Mouse (Mus musculus): ENCODE results near the gene Helz.

The Helz gene

GRCm38 (mm10) chr11:107674601-107675000 lies 126.9 kb downstream of the Helz start:
- DNase-seq (ENCODE audit: low spot score): no peak

GRCm38 (mm10) chr11:107675246-107675645 lies 127.5 kb downstream of the Helz start:
- DNase-seq (ENCODE audit: low spot score): no peak

GRCm38 (mm10) chr11:107676207-107676940 lies 128.6 kb downstream of the Helz start:
- DNase-seq (ENCODE audit: low spot score): no peak

DNA sequence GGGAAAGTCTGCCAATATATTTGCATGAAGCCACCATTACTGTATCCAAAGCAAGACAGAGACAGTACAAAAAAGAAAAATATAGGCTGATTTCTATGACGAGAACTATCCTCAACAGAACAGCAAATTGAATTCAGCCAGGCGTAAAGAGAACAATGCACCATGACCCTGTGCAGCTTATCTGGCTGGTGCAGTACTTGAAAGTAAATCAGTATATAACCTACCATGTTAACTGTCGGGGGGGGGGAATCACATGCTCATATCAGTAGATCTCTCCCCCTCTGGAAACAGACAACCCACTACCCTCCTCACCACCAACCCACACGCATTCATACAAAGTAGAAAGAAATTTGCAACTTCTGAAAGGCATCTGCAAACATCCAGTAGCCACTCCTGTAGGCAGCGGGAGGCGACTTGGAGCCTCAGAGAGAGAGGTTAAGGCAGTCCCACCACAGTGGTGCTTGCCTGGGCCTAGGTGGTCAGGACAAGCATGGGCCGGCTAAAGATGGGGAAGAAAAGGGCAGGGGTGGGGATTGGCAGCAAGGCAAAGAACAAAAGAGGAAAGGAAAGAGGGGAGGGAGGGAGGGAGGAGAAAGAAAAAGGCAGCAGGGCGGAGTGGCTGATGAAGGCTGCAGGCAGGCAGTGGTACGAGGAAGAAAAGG lies 135.1 kb downstream of the Helz start:
- DNase-seq (ENCODE audit: low spot score): no peak

DNA sequence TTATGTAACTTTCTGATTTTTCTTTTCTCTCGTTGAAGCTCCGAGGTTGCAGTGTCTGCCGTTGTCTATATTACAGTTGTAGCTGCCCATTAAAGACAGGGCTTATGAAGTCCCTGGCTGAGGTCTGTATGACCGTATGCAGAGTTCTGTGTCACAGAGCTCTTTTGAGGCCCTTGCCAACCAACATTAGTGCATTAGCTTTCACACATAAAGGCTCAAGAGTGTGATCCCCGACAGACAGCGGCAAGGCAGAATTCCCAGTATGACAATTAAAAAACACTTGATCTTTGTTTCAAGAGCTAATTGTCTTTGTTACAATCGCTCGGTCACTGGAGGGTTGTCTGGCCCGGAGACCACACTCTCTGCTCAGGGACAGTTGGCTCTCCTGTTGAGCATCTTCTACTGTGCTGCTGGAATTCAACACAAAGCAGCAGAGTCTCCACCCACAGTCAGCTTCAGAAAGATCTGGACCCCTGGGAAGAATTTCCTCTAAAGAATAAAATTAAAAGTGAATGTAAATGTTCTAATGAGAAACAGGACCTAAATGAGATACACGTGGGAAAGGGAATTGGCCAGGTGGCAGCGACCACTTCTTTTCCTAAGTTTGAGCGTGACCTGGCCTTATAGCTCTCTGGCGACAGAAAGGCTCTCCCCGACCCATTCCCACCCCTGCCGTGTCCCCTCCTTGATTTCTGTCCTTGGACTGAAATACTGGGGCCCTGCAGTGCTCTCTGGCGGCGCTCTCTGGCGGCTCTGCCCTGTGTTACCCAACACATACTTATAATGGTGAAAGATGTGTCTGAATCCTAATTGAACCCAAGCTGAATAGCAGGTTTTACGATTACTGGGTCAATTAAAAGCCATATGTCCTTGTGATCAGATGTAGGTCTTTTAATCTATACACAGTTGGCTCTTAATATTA lies 136.1 kb downstream of the Helz start:
- no peak for DNase-seq (ENCODE audit: low spot score)

DNA sequence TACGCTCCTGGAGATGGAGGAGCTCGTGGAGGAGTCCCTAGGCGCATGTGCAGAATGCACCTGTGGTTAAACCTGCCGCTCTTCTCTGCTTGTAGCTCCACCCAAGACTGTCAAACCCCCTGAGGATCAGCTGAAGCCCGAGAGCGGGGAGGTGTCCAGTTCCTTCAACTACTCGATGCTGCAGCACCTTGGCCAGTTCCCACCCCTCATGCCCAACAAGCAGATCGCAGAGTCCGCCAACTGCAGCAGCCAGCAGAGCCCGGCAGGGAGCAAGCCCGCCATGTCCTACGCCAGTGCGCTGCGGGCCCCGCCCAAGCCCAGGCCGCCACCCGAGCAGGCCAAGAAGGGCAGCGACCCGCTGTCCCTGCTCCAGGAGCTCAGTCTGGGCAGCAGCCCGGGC lies 138.6 kb downstream of the Helz start:
- DNase-seq (ENCODE audit: low spot score): no peak

DNA sequence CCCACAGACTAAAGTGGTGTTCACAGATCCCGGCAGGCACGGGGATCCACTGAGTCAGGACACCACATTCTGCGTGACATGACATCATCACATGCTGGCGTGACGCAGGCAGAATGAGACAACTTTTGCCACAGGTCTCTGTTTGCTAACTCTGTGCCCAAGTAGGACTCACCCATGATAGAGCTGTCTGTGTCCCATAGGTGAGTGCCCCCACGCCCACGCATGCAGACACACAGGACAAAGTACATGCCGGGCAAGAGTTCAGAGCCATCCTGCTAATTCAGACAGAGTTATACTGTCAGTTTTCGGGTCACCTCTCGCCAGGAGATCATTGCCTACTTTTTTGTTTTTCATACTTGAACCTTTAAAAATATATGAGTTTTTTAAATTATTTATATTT lies 140.8 kb downstream of the Helz start:
- DNase-seq (ENCODE audit: low spot score): no peak

- no peak for DNase-seq (ENCODE audit: low spot score)
Measured at GRCm38 (mm10) chr11:107691569-107691968, 143.8 kb downstream of the Helz start.

- DNase-seq (ENCODE audit: low spot score): no peak
Measured at GRCm38 (mm10) chr11:107693338-107693737, 145.6 kb downstream of the Helz start.

GRCm38 (mm10) chr11:107699967-107700366 lies 152.2 kb downstream of the Helz start:
- no peak for DNase-seq (ENCODE audit: low spot score)

DNA sequence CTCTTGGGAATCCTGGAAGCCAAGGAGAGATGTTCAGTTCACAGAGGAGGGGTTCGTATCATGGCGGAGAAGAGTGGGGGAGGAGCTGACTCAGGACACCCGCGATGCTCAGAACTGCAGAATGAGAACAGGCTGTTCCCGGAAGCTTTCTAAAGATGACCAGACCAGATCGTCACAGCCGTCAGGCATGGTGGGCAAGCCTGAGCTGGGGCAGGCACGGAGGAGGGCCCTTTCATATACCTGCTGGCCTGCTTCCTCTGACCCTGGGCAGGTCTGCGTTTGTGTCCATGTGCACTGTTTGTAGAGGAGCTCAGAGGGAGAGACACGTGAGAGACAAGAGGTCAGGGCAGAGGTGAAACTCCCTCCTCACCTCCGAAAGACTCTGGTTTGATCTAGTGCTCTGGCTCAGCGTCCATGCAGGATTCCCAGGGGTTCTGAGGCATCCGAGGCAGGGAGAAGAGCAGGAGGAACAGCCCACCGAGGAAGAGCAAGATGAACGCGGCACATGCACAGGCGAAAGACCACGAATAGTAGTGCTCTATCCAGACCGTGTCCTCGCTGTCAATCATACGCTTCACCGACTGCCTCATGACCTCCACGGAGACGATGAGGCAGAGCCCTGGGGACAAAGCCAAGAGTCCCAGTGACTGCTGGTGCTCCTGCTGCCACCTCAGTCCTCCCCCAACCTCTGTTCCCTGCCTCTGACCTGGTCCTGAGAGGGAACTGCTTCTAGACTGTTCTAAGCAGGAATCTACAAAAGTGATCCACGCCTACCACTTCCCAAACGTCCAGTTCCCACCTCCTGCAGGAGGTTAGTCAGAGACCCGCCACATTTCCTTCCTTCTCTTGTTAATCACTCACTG lies 155.8 kb downstream of the Helz start:
- DNase-seq (ENCODE audit: low spot score): no peak

- no peak for DNase-seq (ENCODE audit: low spot score)
Measured at GRCm38 (mm10) chr11:107705060-107705459, 157.3 kb downstream of the Helz start.

DNA sequence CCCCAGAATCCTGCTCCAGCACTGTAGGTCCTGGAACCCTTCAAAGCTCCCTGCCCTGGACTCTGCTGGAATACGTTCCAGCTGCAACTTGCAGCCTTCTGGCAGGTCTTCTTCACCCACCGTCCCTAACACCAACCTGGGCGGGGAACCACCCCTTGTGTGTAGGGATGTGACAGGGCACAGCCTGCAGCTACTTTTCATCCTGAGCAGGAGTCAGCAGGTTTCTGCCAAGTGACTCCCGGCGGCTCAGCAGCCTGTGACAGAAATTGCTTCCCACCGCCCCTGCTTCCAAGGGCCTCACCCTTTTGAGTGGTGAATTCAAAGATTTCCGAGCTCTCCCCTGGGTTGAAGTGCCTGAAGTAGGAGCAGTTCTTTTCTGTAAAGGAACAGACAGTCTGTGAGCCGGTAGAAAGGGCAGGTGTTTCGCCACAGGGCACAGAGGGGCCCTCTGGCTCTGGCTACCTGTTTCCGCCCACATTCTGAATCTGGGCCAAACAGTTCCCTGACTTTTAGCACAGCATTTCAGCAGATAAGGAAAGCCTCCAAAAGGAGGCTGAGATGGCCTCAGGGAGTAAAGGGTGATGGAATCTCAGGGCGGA lies 157.8 kb downstream of the Helz start:
- no peak for DNase-seq (ENCODE audit: low spot score)

- DNase-seq (ENCODE audit: low spot score): no peak
Measured at GRCm38 (mm10) chr11:107707897-107708610, 160.3 kb downstream of the Helz start.

- DNase-seq (ENCODE audit: low spot score): no peak
Measured at GRCm38 (mm10) chr11:107710379-107710778, 162.6 kb downstream of the Helz start.

DNA sequence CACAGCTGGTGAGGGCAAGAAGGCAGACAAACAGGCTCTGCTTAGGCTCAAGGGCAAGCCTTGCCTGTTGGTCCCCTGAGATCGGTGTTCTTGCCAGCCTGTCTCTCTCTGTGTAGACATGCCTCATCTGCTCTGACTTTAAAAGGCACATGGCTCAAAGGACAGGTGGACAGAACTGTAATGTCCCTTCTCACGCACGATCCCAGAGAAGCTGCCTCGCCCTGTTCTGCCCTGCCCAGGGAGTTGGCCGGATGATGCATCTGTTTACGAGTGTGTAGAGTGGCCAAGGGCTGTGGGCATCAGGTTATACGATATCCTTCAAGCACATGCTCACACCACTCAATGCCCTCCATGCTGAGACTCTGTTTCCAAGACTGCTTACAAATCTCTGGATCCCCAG lies 166.6 kb downstream of the Helz start:
- DNase-seq (ENCODE audit: low spot score): no peak

DNA sequence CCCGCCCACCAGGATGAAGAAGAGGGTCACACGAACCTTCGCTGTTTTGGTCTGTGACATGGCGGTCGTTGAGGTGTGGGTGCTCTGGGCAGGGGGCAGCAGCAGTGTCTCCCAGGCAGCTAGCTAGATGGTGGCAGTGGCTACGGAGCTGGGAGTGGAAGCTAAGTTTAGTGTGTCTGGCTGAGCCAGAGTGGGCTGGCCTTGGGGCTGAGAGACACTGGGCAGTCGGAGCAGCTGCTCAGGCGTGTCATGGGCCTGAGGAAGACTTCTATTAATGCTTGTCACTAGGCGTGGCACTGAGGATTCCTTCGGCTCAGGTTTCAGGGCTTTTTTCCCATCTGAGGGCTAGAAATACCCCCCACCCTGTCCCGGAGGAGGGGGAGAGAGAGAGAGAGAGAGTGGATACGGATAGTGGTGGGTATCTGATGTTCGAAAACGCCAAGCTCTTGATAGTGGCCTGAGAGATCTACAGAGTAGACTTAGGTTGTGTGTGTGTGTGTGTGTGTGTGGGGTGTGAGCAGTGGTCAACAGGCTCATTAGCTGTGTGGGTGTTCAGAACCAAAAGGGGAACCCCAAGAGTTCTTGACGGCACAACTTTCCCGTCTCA lies 168.7 kb downstream of the Helz start, which contains the start of gene Cacng1:
Gene Cacng1, minus strand, starts transcription at position 191 of the 607 bp plus-strand sequence.
- no peak for DNase-seq (ENCODE audit: low spot score)

DNA sequence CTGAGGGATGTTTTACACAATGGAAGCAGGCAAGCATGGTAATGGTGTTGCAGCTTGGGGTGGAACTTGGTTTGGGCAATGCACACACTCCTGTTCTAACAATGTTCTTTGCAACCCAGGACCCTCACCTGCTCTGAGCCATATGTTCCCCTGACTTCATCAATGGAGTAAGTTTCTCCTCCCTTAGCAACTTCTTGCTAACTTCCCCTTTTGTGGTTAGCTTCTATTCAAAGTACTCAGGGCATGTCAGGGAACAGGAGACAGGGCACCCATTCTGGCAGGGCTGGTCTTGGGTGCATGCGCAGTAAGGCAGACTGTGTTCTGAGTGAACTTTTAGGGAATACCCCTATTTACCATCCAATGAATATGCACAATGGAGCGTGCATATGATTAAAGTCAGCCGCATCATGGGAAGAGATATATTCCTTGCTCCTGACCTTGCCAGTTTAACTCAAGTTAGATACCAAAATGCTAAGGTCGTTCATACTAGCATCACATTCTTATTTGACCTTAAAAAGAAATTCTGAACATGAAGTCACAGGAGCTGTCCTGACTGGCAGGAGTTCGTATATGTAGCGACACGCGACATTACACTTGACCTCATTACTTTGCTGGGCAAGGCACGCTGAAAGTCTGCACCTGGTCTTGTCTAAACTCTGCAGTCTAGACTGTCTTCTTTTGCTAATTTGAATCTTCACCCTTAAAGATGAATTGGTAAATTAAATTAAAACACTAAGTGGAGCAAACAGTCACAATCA lies 172.7 kb downstream of the Helz start:
- DNase-seq (ENCODE audit: low spot score): no peak

GRCm38 (mm10) chr11:107721057-107721456 lies 173.3 kb downstream of the Helz start:
- DNase-seq (ENCODE audit: low spot score): no peak

Data from MN1 (cell line).